Mouse (Mus musculus) layer of hippocampus, adult 18-20 months (tissue): Measurements from ENCODE around the gene Gm8267. TPM values are rescaled to one million over a fixed set of nuclear protein-coding genes. Genes with fewer than 3 reads are reported as not detected.
"Not testable (repeated sequence)": the region's sequence is repeated elsewhere in the genome, so short reads cannot be mapped to it uniquely, and the experiment has no call there.

Experiments used
- DNase-seq, 2 experiments: peaks; one replicate each; pipeline ENCODE4 v3.0.0; 2022; ENCODE audit warnings: low spot score in 2 of 2
- long read RNA-seq: library from polyadenylated mRNA; stranded (forward); transcript quantifications from one replicate; pipeline ENCODE4 v2.0.0, GENCODE M21; 2021
- total RNA-seq, 2 experiments: library from RNA; stranded (reverse); gene quantifications; 2 replicates each; pipeline ENCODE4 v1.2.3; 2021

The Gm8267 gene
- total RNA-seq: not detected
- long read RNA-seq: 0 reads

- no peak for DNase-seq
Observed at GRCm38 (mm10) chr14:44750240-44750639, at the start of gene Gm8267. Gm8267 (minus strand) TSS chr14:44750340.

GRCm38 (mm10) chr14:44789537-44790382 lies 39.6 kb upstream of the Gm8267 start:
- DNase-seq: not testable (repeated sequence)

GRCm38 (mm10) chr14:44742789-44743188 lies 7.4 kb downstream of the Gm8267 start:
- DNase-seq: peak in 1 of 2 experiments; percentile 36

- peak; percentile 30 to 74 for DNase-seq
Observed at GRCm38 (mm10) chr14:44730711-44731110, 19.4 kb downstream of the Gm8267 start.

- not testable (repeated sequence) for DNase-seq
Observed at GRCm38 (mm10) chr14:44706356-44706755, 43.8 kb downstream of the Gm8267 start, which contains the start of gene Gm8257. Gm8257 (minus strand) TSS chr14:44706456.

Other genes starting within 250 kb of the Gm8267 start
- gene Gm17093, start 232.1 kb downstream of the Gm8267 start, total RNA-seq: not detected
- not detected for gene Gm8247, start 167.2 kb downstream of the Gm8267 start, total RNA-seq
- not detected for gene Gm5624, start 122.4 kb downstream of the Gm8267 start, total RNA-seq
- not detected for gene Gm8257, start 43.9 kb downstream of the Gm8267 start, total RNA-seq
- under 1 TPM; 0.30 to 0.45 TPM for gene Ptgdr, start 109.0 kb upstream of the Gm8267 start, total RNA-seq
- gene Ptger2, start 237.9 kb upstream of the Gm8267 start, total RNA-seq: under 1 TPM in 1 of 2 experiments, not detected in 1; 0.20 TPM